Mouse (Mus musculus): Measurements from ENCODE around the gene Ghitm.

DNA sequence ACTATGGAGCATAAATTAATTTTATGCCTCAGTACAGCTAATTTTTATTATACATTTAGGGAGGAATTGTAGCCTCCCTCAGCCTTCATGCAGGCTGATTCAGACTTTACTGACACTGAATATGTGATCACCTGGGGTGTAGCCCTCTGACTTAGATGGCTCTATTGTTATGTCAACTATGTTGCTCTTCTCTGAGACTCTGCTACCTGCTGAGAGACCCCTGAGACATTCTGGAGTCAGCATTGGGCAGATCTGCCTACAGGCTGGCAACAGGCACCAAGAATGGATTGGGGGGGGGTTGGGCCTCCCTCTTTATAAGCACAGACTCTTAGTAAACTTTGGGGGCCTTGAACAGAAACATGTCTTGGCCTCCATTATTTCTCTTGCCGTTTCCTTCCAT is 19.3 kb upstream of the Ghitm start:
- TF ChIP-seq CTCF (IDR thresholded peaks at IDR 0.05; ENCODE audit: borderline replicate concordance, insufficient read depth, low read depth, low read length) (no peak), POLR2A (IDR thresholded peaks at IDR 0.05; ENCODE audit: borderline replicate concordance, insufficient read depth, low read length) (no peak)

Measured in cerebellum, adult 2 months (tissue).